Mouse (Mus musculus): ENCODE data around the gene Rhox4g.
"Not testable (repeated sequence)": the region's sequence is repeated elsewhere in the genome, so short reads cannot be mapped to it uniquely, and the experiment has no call there.

The Rhox4g gene

GRCm38 (mm10) chrX:37651227-37651626 lies at the start of gene Rhox4g:
Gene Rhox4g (minus strand): TSS chrX:37651327.
- not testable (repeated sequence) for DNase-seq (ENCODE audit: low spot score)

GRCm38 (mm10) chrX:37692261-37692660 lies 41.1 kb upstream of the Rhox4g start:
- DNase-seq (ENCODE audit: low spot score) = no peak

- DNase-seq (ENCODE audit: low spot score) = no peak
These were observed 32.0 kb upstream of the Rhox4g start for GRCm38 (mm10) chrX:37683031-37683715.

- not testable (repeated sequence) for DNase-seq (ENCODE audit: low spot score)
These were observed 22.1 kb upstream of the Rhox4g start, which contains the start of gene Rhox2h for GRCm38 (mm10) chrX:37673177-37673576. Gene Rhox2h (minus strand): TSS chrX:37673277.

GRCm38 (mm10) chrX:37668664-37669063 lies 17.5 kb upstream of the Rhox4g start, which contains the start of gene Rhox3h:
Gene Rhox3h (minus strand): TSS chrX:37668764.
- DNase-seq (ENCODE audit: low spot score) = not testable (repeated sequence)

GRCm38 (mm10) chrX:37643370-37643769 lies 7.8 kb downstream of the Rhox4g start, which contains the start of gene Rhox2g:
Gene Rhox2g (minus strand): TSS chrX:37643470.
- DNase-seq (ENCODE audit: low spot score) = not testable (repeated sequence)

- DNase-seq (ENCODE audit: low spot score) = not testable (repeated sequence)
These were observed 22.6 kb downstream of the Rhox4g start, which contains the start of gene Rhox3g for GRCm38 (mm10) chrX:37628512-37628911. Gene Rhox3g (minus strand): TSS chrX:37628612.

GRCm38 (mm10) chrX:37607604-37608003 lies 43.5 kb downstream of the Rhox4g start, which contains the start of gene Rhox4f:
Gene Rhox4f (minus strand): TSS chrX:37607704.
- DNase-seq (ENCODE audit: low spot score) = not testable (repeated sequence)
